12 mouse cellular contexts compared by ENCODE assay signal in the genomic region with DNA sequence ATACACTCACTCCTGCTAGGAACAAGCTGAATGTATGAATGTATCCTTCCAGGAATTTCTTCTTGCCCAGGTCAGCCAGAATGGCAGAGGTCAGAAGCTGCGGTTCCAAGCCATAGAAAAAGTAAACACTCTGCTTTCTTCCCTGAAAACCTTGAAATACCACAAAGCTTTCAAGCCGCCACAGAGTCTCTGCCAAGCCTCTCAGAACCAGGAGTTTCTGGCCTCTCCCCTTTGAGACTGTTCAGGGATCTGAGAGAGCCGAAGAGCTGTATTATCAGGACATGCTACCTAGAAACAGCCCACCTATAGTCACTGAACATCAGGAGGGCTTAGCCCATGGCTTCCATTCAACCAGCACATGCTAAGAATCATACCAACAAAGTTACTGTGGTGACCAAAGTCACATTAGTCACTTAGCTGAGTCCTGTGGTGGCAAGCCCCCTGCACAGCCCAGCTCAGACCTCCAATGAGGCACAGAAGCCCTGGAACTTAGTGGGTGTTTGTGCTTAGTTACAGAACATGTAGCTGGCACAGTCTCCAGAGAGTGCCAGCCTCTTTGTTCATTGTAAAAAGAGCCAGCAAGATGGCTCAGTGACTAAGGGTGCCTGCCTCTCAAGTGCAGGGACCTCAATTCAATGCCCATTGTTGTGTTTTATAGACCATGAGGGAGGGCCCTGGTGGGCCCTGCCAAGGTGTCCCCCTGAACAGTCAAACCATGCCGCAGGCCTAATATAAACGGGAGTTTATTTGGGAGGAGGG. TPM values are rescaled to one million over a fixed set of nuclear protein-coding genes. Genes with fewer than 3 reads are reported as not detected.
DNase-seq lines count a peak whose midpoint lies in the region; ATAC-seq and TF ChIP-seq lines count a peak whose summit lies in the region.
"Had no signal": no experiment of that assay in that cellular context is flagged by ENCODE, and none has a peak within 500 bp of the region (broad histone marks: within the 10 kb centered on the region; RNA-seq: fewer than 3 reads in every experiment).

No protein-coding gene starts in this region.

- no peak overlapping the region for H3K4me3 ChIP-seq in forebrain, embryonic 13.5 days
- no peak overlapping the region for H3K4me3 ChIP-seq in forebrain, embryonic 11.5 days (ENCODE audit: low read depth, low read length)
- no peak overlapping the region for H3K4me3 ChIP-seq in left cerebral cortex, adult 2 months

- H3K4me1 ChIP-seq in forebrain, embryonic 13.5 days, result peaks cover 11% of the 10 kb centered on the region
- H3K4me1 ChIP-seq in forebrain, embryonic 11.5 days (replicated peaks; ENCODE audit: control insufficient read depth, insufficient read depth, low read length), result no peaks in the 10 kb centered on the region

- intact Hi-C loops in left cerebral cortex, adult 2 months (cut with DNase I), result no loop called here

- WGBS in forebrain, embryonic 13.5 days, result 39% methylated on average over 5 of the region's 5 CpGs
- WGBS in forebrain, embryonic 11.5 days, result 51% methylated on average over 5 of the region's 5 CpGs

- H3K4me2 ChIP-seq in forebrain, embryonic 13.5 days, result no peak overlapping the region
- no peak overlapping the region for H3K4me2 ChIP-seq in forebrain, embryonic 11.5 days (ENCODE audit: low read depth, low read length, severe bottlenecking)
- H3K4me2 ChIP-seq: heart, embryonic 11.5 days; liver, embryonic 11.5 days had no signal

- no peak overlapping the region for H3K9ac ChIP-seq in forebrain, embryonic 13.5 days
- no peak overlapping the region for H3K9ac ChIP-seq in forebrain, embryonic 11.5 days (ENCODE audit: low read length)

- H3K27ac ChIP-seq in forebrain, embryonic 13.5 days, result no peak overlapping the region
- H3K27ac ChIP-seq in forebrain, embryonic 11.5 days (ENCODE audit: low read depth, low read length), result no peak overlapping the region
- H3K27ac ChIP-seq in left cerebral cortex, adult 2 months, result no peak overlapping the region

- no peaks in the 10 kb centered on the region for H3K9me3 ChIP-seq in forebrain, embryonic 13.5 days (replicated peaks)
- H3K9me3 ChIP-seq in forebrain, embryonic 11.5 days (ENCODE audit: control insufficient read depth, low read length), result no peaks in the 10 kb centered on the region

- H3K36me3 ChIP-seq in forebrain, embryonic 13.5 days (ENCODE audit: poor library complexity, severe bottlenecking), result no peaks in the 10 kb centered on the region
- H3K36me3 ChIP-seq in forebrain, embryonic 11.5 days (ENCODE audit: control insufficient read depth, insufficient read depth, low read length), result no peaks in the 10 kb centered on the region

- no peak for TF ChIP-seq CTCF in left cerebral cortex, adult 2 months (IDR thresholded peaks at IDR 0.05)

- DNase-seq in forebrain, embryonic 11.5 days (ENCODE audit: low spot score), result no peak
- DNase-seq in ovary, postnatal 36 days (ENCODE audit: low spot score), result peak; percentile 31
- no peak for DNase-seq in ovary, postnatal 14 days (ENCODE audit: low spot score)
- peak; percentile 64 for DNase-seq in lung, postnatal 25 days (ENCODE audit: low spot score)
- peak; percentile 48 for DNase-seq in yolk sac, embryonic 10.5 days (ENCODE audit: low spot score)
- no peak for DNase-seq in left cerebral cortex, adult 2 months (ENCODE audit: extremely low spot score in 1 of 2, low spot score in 2 of 2)
- DNase-seq in adipocyte (ENCODE audit: low spot score), result no peak
- DNase-seq: cerebellum, adult 8-10 months; kidney, adult 18-20 months had no signal

- no peaks in the 10 kb centered on the region for H3K27me3 ChIP-seq in forebrain, embryonic 13.5 days
- H3K27me3 ChIP-seq in forebrain, embryonic 11.5 days (ENCODE audit: control insufficient read depth, insufficient read depth, low read length), result no peaks in the 10 kb centered on the region

- peak; percentile 55 for ATAC-seq in forebrain, embryonic 13.5 days
- no peak for ATAC-seq in forebrain, embryonic 11.5 days (replicated peaks; ENCODE audit: low FRiP score)

RNA-seq across cellular contexts. Expression of gene Susd1, which starts 16.2 kb away (rescaled TPM):
- 0.69 and 0.72 TPM in 2 replicates for polyA plus RNA-seq in forebrain, embryonic 13.5 days (2015; fragmentation: Nextera tagmentation; extraction: Ambion mirVana)
- 0.92 and 1.3 TPM in 2 replicates for polyA plus RNA-seq in forebrain, embryonic 11.5 days (2014; fragmentation: Nextera tagmentation; extraction: Ambion mirVana)
- total RNA-seq in left cerebral cortex, adult 2 months (2021), result 1 to 10 TPM; 7.1 to 7.5 TPM

Comparison
In these comparisons a context has a peak if more than half of its experiments do, and no peak if none do; other contexts are left out.
1. DNase-seq: peak in ovary, postnatal 36 days (single experiment), lung, postnatal 25 days (single experiment) and yolk sac, embryonic 10.5 days (single experiment); none in forebrain, embryonic 11.5 days (single experiment), ovary, postnatal 14 days (single experiment), left cerebral cortex, adult 2 months (0 of 2) and adipocyte (single experiment).